Mouse (Mus musculus) erythroblast, embryonic 14.5 days (primary cell): ENCODE results near the gene Cyp20a1. TPM values are rescaled to one million over a fixed set of nuclear protein-coding genes. Genes with fewer than 3 reads are reported as not detected.

Experiments
- H3K27me3 ChIP-seq: 2 replicates; pipeline ENCODE4 v1.6.1; 2012; ENCODE audit warnings: inconsistent platforms; ENCODE audit not compliant: control insufficient read depth
- H3K36me3 ChIP-seq: 2 replicates; pipeline ENCODE4 v1.6.1; 2012; ENCODE audit warnings: mild to moderate bottlenecking, inconsistent platforms; ENCODE audit not compliant: control insufficient read depth
- H3K4me1 ChIP-seq: 2 replicates; pipeline ENCODE4 v1.6.1; 2012; ENCODE audit warnings: inconsistent platforms; ENCODE audit not compliant: control insufficient read depth
- H3K4me3 ChIP-seq: replicated peaks from 2 replicates; pipeline ENCODE3; 2012; ENCODE audit warnings: moderate library complexity, mild to moderate bottlenecking, inconsistent platforms
- H3K9me3 ChIP-seq: 2 replicates; pipeline ENCODE4 v1.6.1; 2012; ENCODE audit warnings: low read length, inconsistent platforms, mixed read lengths; ENCODE audit not compliant: control insufficient read depth
- GATA1 ChIP-seq: IDR thresholded peaks from 2 replicates; pipeline ENCODE4 v1.6.1; 2012; ENCODE audit warnings: low read length, inconsistent platforms, mixed read lengths
- TAL1 ChIP-seq: IDR thresholded peaks from 3 replicates; pipeline ENCODE4 v1.6.1; 2012; ENCODE audit warnings: low read length, inconsistent platforms, mixed read lengths
- polyA plus RNA-seq: library from polyadenylated mRNA; stranded (reverse); fragments of >175 nt; gene quantifications from 2 replicates; pipeline ENCODE4 v1.2.3, GENCODE M21; 2012

The Cyp20a1 gene
- polyA plus RNA-seq, 1 experiment = 0.21 TPM

GRCm38 (mm10) chr1:60404848-60405247 is 61.7 kb downstream of the Cyp20a1 start:
- Histone ChIP-seq H3K4me3 (no peak overlapping the region), H3K27me3 (peaks cover 8% of the 10 kb centered on the region), H3K9me3 (no peaks in the 10 kb centered on the region), H3K36me3 (no peaks in the 10 kb centered on the region), H3K4me1 (peaks cover 11% of the 10 kb centered on the region)
- no peak for TF ChIP-seq TAL1
- TF ChIP-seq GATA1 = no peak

GRCm38 (mm10) chr1:60408501-60409167 is 65.5 kb downstream of the Cyp20a1 start:
- peak overlapping the region; percentile 92 for H3K4me3 ChIP-seq
- H3K27me3 ChIP-seq = peaks cover 11% of the 10 kb centered on the region
- H3K9me3 ChIP-seq = no peaks in the 10 kb centered on the region
- H3K4me1 ChIP-seq = peaks cover 19% of the 10 kb centered on the region
- no peaks in the 10 kb centered on the region for H3K36me3 ChIP-seq
- TF ChIP-seq TAL1 = no peak

- H3K36me3 ChIP-seq = no peaks in the 10 kb centered on the region
- peaks cover 19% of the 10 kb centered on the region for H3K4me1 ChIP-seq
- TF ChIP-seq TAL1 (no peak), GATA1 (no peak)
- H3K9me3 ChIP-seq = no peaks in the 10 kb centered on the region
- H3K27me3 ChIP-seq = peaks cover 11% of the 10 kb centered on the region
- H3K4me3 ChIP-seq = peak within 1 kb of the TSS; percentile 92
These were observed 66.2 kb downstream of the Cyp20a1 start, which contains the start of gene Abi2 for GRCm38 (mm10) chr1:60409168-60409828. Gene Abi2 (plus strand): TSS chr1:60409619.

- Histone ChIP-seq H3K4me3 (peak overlapping the region; percentile 92), H3K9me3 (no peaks in the 10 kb centered on the region), H3K27me3 (peaks cover 11% of the 10 kb centered on the region), H3K36me3 (no peaks in the 10 kb centered on the region), H3K4me1 (peaks cover 22% of the 10 kb centered on the region)
- TF ChIP-seq TAL1 (no peak), GATA1 (no peak)
These were observed 67.0 kb downstream of the Cyp20a1 start for GRCm38 (mm10) chr1:60409928-60410817.

- H3K4me3 ChIP-seq = no peak overlapping the region
- no peaks in the 10 kb centered on the region for H3K27me3 ChIP-seq
- peaks cover 3% of the 10 kb centered on the region for H3K4me1 ChIP-seq
- no peaks in the 10 kb centered on the region for H3K36me3 ChIP-seq
- H3K9me3 ChIP-seq = no peaks in the 10 kb centered on the region
- TF ChIP-seq GATA1 (no peak), TAL1 (no peak)
These were observed 73.6 kb downstream of the Cyp20a1 start for GRCm38 (mm10) chr1:60416724-60417123.

GRCm38 (mm10) chr1:60423882-60424281 is 80.8 kb downstream of the Cyp20a1 start:
- H3K4me1 ChIP-seq = no peaks in the 10 kb centered on the region; the same call in 1 of the 2 replicates
- no peak overlapping the region for H3K4me3 ChIP-seq
- no peak for TF ChIP-seq TAL1
- no peak for TF ChIP-seq GATA1
- H3K9me3 ChIP-seq = no peaks in the 10 kb centered on the region
- H3K27me3 ChIP-seq = no peaks in the 10 kb centered on the region
- H3K36me3 ChIP-seq = no peaks in the 10 kb centered on the region

- no peak overlapping the region for H3K4me3 ChIP-seq
- no peaks in the 10 kb centered on the region for H3K27me3 ChIP-seq
- TF ChIP-seq GATA1 = no peak
- no peak for TF ChIP-seq TAL1
- H3K9me3 ChIP-seq = no peaks in the 10 kb centered on the region
- H3K4me1 ChIP-seq = no peaks in the 10 kb centered on the region
- H3K36me3 ChIP-seq = no peaks in the 10 kb centered on the region
These were observed 85.2 kb downstream of the Cyp20a1 start for GRCm38 (mm10) chr1:60428341-60428740.

- no peaks in the 10 kb centered on the region for H3K4me1 ChIP-seq
- no peaks in the 10 kb centered on the region for H3K36me3 ChIP-seq
- H3K4me3 ChIP-seq = no peak overlapping the region
- H3K9me3 ChIP-seq = no peaks in the 10 kb centered on the region
- H3K27me3 ChIP-seq = no peaks in the 10 kb centered on the region
- TF ChIP-seq TAL1 (no peak), GATA1 (no peak)
These were observed 85.8 kb downstream of the Cyp20a1 start for GRCm38 (mm10) chr1:60428932-60429331.

GRCm38 (mm10) chr1:60431531-60431930 is 88.4 kb downstream of the Cyp20a1 start:
- TF ChIP-seq GATA1 (no peak), TAL1 (no peak)
- Histone ChIP-seq H3K36me3 (no peaks in the 10 kb centered on the region; the same call in 1 of the 2 replicates), H3K4me1 (peaks cover 2% of the 10 kb centered on the region; the same call in 1 of the 2 replicates)

More at GRCm38 (mm10) chr1:60431531-60431930, 88.4 kb downstream of the Cyp20a1 start:
- H3K4me3 ChIP-seq = no peak overlapping the region
- H3K27me3 ChIP-seq = no peaks in the 10 kb centered on the region
- H3K9me3 ChIP-seq = no peaks in the 10 kb centered on the region
